Mouse (Mus musculus) gastrocnemius, postnatal 4 days (tissue): ENCODE data around the gene Cenpj. TPM values are rescaled to one million over a fixed set of nuclear protein-coding genes. Genes with fewer than 3 reads are reported as not detected.

Experiments
- DNase-seq, 2 experiments: peaks; one replicate each; pipeline ENCODE4 v3.0.0; 2021 to 2022; ENCODE audit warnings: low spot score in 2 of 2, mixed read lengths in 2 of 2
- total RNA-seq, 2 experiments: library from RNA; stranded (reverse); gene quantifications; 2 replicates each; pipeline ENCODE4 v1.2.3; 2021

Gene Cenpj
- total RNA-seq, 2 experiments from 2014 or later, result 8.3 to 8.9 TPM

DNA sequence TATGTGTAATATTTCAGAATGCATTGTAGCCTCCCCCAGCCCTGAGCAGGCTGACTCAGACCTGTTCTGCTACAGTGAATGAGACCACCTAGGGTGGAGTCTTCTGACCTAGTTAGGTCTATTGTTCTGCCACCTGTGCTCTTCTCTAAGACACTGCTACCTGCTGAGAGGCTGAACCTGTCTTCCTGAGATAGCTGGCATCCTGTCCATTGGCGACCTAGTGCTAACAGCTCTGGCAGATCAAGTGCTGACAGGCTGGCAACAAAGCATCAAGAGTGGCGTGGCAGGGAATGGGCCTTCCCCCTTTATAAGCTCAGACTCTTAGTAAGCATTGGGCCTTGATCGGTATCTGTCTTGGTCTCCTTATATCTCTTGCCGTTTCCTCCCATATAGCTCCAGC, 24.3 kb downstream of the Cenpj start:
- no peak for DNase-seq

DNA sequence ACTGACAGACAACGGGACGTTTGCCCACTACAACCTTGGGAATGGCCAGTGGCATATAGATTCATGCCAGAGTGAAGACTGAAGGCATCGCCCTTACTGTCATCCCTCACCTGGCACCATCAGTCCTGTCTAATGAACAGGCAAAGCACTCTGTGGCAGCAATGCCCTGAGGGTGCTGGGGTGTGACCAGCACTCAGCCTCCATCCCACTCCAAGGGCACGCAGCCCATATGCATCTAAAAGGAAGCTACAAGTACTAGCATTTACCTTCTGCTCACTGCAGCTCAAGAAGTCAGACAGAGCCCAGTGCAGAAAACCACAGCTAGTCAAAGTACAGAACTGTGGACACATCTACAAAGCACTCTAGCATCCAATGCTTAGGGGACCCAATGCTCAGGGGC, 29.7 kb downstream of the Cenpj start:
- DNase-seq, result no peak

DNA sequence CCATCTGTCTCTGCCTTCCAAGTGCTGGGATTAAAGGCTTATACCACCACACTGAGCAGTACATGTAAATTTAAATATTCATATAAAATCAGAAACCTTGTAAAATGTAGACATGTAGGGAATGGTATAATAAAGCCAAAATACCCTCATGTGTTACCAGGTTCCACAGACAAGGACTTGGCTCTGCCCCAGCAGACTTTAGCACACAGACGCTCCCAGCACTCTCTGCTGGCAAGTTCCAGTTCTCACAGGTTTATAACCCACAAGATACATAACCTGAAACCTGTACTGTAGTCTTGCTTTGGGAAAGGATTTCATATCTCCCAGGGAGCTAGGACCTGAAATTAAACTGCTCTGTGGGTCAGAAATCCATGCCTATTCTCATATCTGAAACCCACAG, 30.3 kb downstream of the Cenpj start:
- no peak for DNase-seq

DNA sequence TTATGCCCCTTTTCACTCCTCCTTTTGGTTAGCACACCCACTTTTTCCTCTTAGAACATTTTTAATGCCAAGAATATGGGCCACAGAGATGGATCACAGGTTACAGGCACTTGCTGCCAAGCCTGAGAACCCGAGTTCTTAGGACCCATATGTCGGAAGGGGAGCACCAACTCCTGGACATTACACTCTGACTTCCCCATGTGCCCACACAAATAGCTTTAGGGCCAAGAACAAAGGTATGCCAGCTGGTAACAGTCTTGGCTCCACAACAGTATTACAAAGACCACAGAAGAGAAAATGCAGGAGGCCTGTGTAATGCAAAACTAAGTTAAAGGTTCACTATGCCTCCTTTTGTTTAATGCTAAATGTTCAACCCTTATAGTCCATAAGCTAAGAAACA, 44.4 kb downstream of the Cenpj start:
- DNase-seq, result no peak

DNA sequence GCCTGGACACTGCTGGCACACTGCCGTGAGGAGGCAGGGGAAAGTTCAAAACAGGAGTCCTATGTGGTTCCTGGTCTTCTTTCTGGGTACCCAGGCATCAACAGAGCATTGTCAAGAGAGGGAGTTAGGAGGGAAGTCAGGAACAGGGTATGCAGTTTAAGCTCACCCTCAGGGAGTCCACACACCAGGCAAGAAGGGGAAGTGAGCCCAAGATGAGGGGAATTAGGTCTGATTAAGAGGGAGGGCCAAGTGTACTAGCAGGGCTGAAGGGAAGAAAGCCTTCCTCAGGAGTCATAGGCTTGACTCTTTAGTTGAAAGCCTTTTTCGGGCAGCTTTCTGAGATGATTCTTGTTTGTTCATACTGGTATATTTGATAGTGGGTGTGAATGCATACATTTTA, 60.5 kb downstream of the Cenpj start:
- no peak for DNase-seq

DNA sequence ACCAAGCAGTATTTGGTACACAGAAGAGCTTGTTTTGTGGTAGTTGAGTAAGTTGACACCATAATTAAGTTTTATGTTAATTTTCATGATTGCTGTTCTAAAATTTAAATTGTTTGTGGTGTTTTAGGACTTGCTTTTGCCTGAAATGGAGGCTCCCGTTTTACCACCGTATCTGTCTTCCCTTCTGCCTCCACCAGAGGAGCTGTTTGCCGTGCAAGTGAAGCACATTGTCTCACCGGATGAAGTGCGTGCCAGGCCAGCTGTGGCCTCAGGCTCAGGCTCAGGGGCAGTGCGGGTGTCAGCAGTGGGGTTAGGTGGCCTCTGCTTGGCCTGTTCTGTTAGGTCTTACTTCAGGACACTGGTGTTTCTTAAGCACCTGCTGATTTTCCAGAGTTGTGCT, 63.1 kb downstream of the Cenpj start:
- DNase-seq, result peak in 1 of 2 experiments; percentile 9

DNA sequence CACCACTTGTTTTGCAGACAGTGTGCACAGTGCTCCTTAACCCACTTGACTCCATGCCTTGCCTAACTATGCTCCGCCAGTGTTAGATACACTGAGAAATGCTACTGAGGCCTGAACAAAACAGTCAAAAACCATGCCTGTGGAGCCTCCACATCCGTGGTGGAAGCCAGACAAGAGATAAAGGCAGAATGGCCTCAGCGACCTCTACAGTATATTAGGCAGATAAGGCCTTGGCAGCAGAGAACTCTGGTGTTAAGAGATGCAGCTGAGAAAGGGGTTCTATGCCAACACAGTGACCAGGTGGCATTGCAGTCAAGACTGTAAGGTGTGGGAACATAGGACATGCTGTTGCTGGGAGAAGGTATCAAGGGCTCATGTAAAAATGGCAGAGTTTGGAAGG, 68.5 kb downstream of the Cenpj start:
- no peak for DNase-seq

DNA sequence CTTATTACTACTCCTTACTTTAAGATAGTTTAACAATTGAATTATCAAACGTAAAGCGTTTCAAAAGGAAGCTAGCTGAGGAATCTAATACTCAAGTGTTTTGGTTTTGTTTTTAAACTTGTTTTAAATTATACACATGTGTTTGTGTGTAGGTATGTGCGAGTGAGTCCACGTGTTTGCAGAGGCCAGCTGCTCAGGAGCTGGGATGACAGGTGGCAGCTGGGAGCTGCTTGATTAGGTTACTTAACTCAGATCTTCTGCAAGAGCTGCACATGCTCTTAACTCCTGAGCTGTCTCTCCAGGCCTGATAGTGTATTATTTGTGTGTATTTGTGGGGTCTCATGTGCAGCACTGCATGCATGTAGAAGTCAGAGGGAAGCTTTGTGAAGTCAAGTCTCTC, 72.8 kb downstream of the Cenpj start:
- no peak for DNase-seq

DNA sequence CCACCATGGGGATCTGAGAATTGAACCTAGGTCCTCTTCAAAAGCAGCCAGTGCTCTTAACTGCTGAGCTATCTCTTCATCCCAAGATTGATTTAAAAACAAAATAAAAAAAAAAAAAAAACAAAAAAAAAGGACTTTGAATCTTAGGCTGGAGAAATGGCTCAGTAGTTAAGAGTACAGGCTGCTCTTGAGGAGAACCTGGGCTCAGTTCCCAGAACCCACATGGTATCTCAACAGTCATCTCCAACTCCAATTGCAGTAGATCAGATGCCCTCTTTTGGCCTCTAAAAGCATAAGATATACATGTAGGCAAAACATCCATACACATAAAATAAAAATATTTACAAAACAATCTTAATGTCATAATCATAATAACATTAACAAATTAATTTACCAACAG, 85.4 kb downstream of the Cenpj start:
- no peak for DNase-seq

Other genes starting within 250 kb of the Cenpj start
- not detected for gene Atp12a, start 210.4 kb downstream of the Cenpj start, total RNA-seq
- gene Rnf17, start 172.8 kb downstream of the Cenpj start, total RNA-seq, result under 1 TPM in 1 of 2 experiments, not detected in 1; 0.32 TPM
- gene Parp4, start 194 bp upstream of the Cenpj start, total RNA-seq, result 10 to 100 TPM; 15.4 to 15.5 TPM
- 10 to 100 TPM; 16.4 to 23.3 TPM for gene Mphosph8, start 92.8 kb upstream of the Cenpj start, total RNA-seq
- 10 to 100 TPM; 28.8 to 29.3 TPM for gene Pspc1, start 202.9 kb upstream of the Cenpj start, total RNA-seq
- gene Zmym5, start 236.3 kb upstream of the Cenpj start, total RNA-seq, result 10 to 100 TPM; 24.5 to 27.5 TPM